Mouse (Mus musculus) midbrain, postnatal 0 days (tissue): Measurements from ENCODE around the gene Oas2. TPM values are rescaled to one million over a fixed set of nuclear protein-coding genes. Genes with fewer than 3 reads are reported as not detected.

ENCODE experiments used
- ATAC-seq: fragments of 200-750 bp; cut with Nextera tagmentation; 2 replicates; pipeline ENCODE4 v1.8.0; 2017; ENCODE audit warnings: moderate number of reproducible peaks, mild to moderate bottlenecking, moderate TSS enrichment, moderate library complexity; ENCODE audit not compliant: low FRiP score
- DNase-seq: peaks from one replicate; pipeline ENCODE4 v3.0.0-alpha.2; 2015; ENCODE audit warnings: low spot score
- H3K27ac ChIP-seq: fragments of 300-500 bp; sonication (generic); 2 replicates; pipeline ENCODE4 v1.5.1; 2014; ENCODE audit warnings: low read depth, mild to moderate bottlenecking, low read length, mixed read lengths
- H3K27me3 ChIP-seq: fragments of 300-500 bp; sonication (generic); 2 replicates; pipeline ENCODE4 v1.6.1; 2014; ENCODE audit warnings: low read length, control low read depth, mixed read lengths; ENCODE audit not compliant: insufficient read depth
- H3K36me3 ChIP-seq: fragments of 300-500 bp; sonication (generic); 2 replicates; pipeline ENCODE4 v1.6.1; 2014; ENCODE audit warnings: low read length, control low read depth, mixed read lengths; ENCODE audit not compliant: insufficient read depth
- H3K4me1 ChIP-seq: fragments of 300-500 bp; sonication (generic); 2 replicates; pipeline ENCODE4 v1.6.1; 2014; ENCODE audit warnings: mild to moderate bottlenecking, control low read depth, antibody characterized with exemption, low read length, mixed read lengths; ENCODE audit not compliant: insufficient read depth
- H3K4me2 ChIP-seq: fragments of 300-500 bp; sonication (generic); 2 replicates; pipeline ENCODE4 v1.6.1; 2014; ENCODE audit warnings: low read depth, mild to moderate bottlenecking, low read length, mixed read lengths; ENCODE audit not compliant: poor library complexity, severe bottlenecking
- H3K4me3 ChIP-seq: fragments of 300-500 bp; sonication (generic); 2 replicates; pipeline ENCODE4 v1.5.1; 2014; ENCODE audit warnings: low read depth, mild to moderate bottlenecking, low read length, moderate library complexity
- H3K9ac ChIP-seq: fragments of 300-500 bp; sonication (generic); replicated peaks from 2 replicates; pipeline ENCODE4 v1.6.1; 2014; ENCODE audit warnings: mild to moderate bottlenecking, low read length, moderate library complexity, mixed read lengths; ENCODE audit not compliant: poor library complexity, severe bottlenecking
- H3K9me3 ChIP-seq: fragments of 300-500 bp; sonication (generic); 2 replicates; pipeline ENCODE4 v1.6.1; 2016; ENCODE audit warnings: low read length, control low read depth
- CTCF ChIP-seq: IDR thresholded peaks from 2 replicates; pipeline ENCODE4 v1.5.1; 2016; ENCODE audit warnings: antibody characterized with exemption, mild to moderate bottlenecking
- WGBS: fragments of 180-500 bp; shearing (Covaris S2); extraction: QIAGEN DNeasy Blood & Tissue Kit; methylation state at CpG from one replicate; pipeline ENCODE4 v1.1.7; 2014; 5-methylcytosine and 5-hydroxymethylcytosine counted together
- polyA plus RNA-seq: library from polyadenylated mRNA; unstranded; fragments of >200 nt; fragmentation: Nextera tagmentation; extraction: Ambion mirVana; gene quantifications from 2 replicates; pipeline ENCODE4 v1.2.1, GENCODE M21; 2015
- total RNA-seq: library from RNA; depleted of rRNA; stranded (reverse); fragments of >200 nt; gene quantifications from 2 replicates; pipeline ENCODE4 v1.2.3, GENCODE M21; 2014

Gene Oas2
- total and polyA plus RNA-seq, 2 experiments from 2014 or later, result 0.27 to 0.31 TPM

- H3K9ac ChIP-seq, result no peak overlapping the region
- H3K9me3 ChIP-seq, result no peaks in the 10 kb centered on the region
- peak overlapping the region; percentile 67 for H3K27ac ChIP-seq
- no peak overlapping the region for H3K4me3 ChIP-seq
- no peak overlapping the region for H3K4me2 ChIP-seq
- TF ChIP-seq CTCF, result no peak
- WGBS, result 22% methylated on average over 16 of the region's 16 CpGs
- DNase-seq, result peak; percentile 71
- peak; percentile 36; the same call in 1 of the 2 replicates for ATAC-seq
- H3K36me3 ChIP-seq, result peaks cover 7% of the 10 kb centered on the region
- H3K27me3 ChIP-seq, result no peaks in the 10 kb centered on the region
- H3K4me1 ChIP-seq, result peaks cover 5% of the 10 kb centered on the region; the same call in 1 of the 2 replicates
Measured at GRCm38 (mm10) chr5:120698801-120699391, 50.8 kb downstream of the Oas2 start.

GRCm38 (mm10) chr5:120698181-120698580, 51.5 kb downstream of the Oas2 start:
- Histone ChIP-seq H3K9ac (no peak overlapping the region), H3K4me3 (no peak overlapping the region), H3K27me3 (no peaks in the 10 kb centered on the region), H3K36me3 (peaks cover 9% of the 10 kb centered on the region), H3K27ac (peak overlapping the region; percentile 67; the same call in 1 of the 2 replicates), H3K4me2 (no peak overlapping the region), H3K4me1 (peaks cover 5% of the 10 kb centered on the region; the same call in 1 of the 2 replicates), H3K9me3 (no peaks in the 10 kb centered on the region)
- ATAC-seq (no peak), DNase-seq (no peak)
- no peak for TF ChIP-seq CTCF
- WGBS, result 73% methylated on average over 3 of the region's 3 CpGs

- Histone ChIP-seq H3K27ac (no peak overlapping the region), H3K9ac (no peak overlapping the region), H3K36me3 (peaks cover 15% of the 10 kb centered on the region), H3K4me2 (no peak overlapping the region), H3K4me3 (no peak overlapping the region), H3K9me3 (no peaks in the 10 kb centered on the region), H3K27me3 (no peaks in the 10 kb centered on the region), H3K4me1 (peaks cover 5% of the 10 kb centered on the region; the same call in 1 of the 2 replicates)
- DNase-seq (no peak), ATAC-seq (no peak)
- no peak for TF ChIP-seq CTCF
- 66% methylated on average over 4 of the region's 4 CpGs for WGBS
Measured at GRCm38 (mm10) chr5:120696865-120697264, 52.8 kb downstream of the Oas2 start.

GRCm38 (mm10) chr5:120696057-120696743, 53.5 kb downstream of the Oas2 start:
- Histone ChIP-seq H3K4me2 (no peak overlapping the region), H3K36me3 (peaks cover 21% of the 10 kb centered on the region), H3K4me1 (peaks cover 5% of the 10 kb centered on the region; the same call in 1 of the 2 replicates), H3K27ac (no peak overlapping the region), H3K4me3 (no peak overlapping the region), H3K9me3 (no peaks in the 10 kb centered on the region), H3K9ac (no peak overlapping the region), H3K27me3 (no peaks in the 10 kb centered on the region)
- TF ChIP-seq CTCF, result no peak
- DNase-seq, result peak; percentile 64
- 80% methylated on average over 16 of the region's 16 CpGs for WGBS
- no peak for ATAC-seq

GRCm38 (mm10) chr5:120694695-120695074, 55.0 kb downstream of the Oas2 start:
- no peak overlapping the region for H3K9ac ChIP-seq
- no peak overlapping the region for H3K27ac ChIP-seq
- H3K4me3 ChIP-seq, result no peak overlapping the region
- H3K4me1 ChIP-seq, result peaks cover 5% of the 10 kb centered on the region; the same call in 1 of the 2 replicates
- no peak for TF ChIP-seq CTCF
- H3K4me2 ChIP-seq, result no peak overlapping the region
- ATAC-seq, result no peak
- no peaks in the 10 kb centered on the region for H3K9me3 ChIP-seq
- no peak for DNase-seq
- no peaks in the 10 kb centered on the region for H3K27me3 ChIP-seq
- peaks cover 33% of the 10 kb centered on the region for H3K36me3 ChIP-seq
- WGBS, result 17% methylated on average over 39 of the region's 41 CpGs
